Mouse (Mus musculus) cerebellum, adult 2 months (tissue): ENCODE measurements at regions not wholly inside any gene's neighbourhood (a gene's known extent, or its start where the extent isn't known, plus 50 kb on each side); places are given as distances from the start of the nearest gene placed in this dataset.

Experiments
- CTCF ChIP-seq: fragments of 200-500 bp; IDR thresholded peaks from 2 replicates; pipeline ENCODE4 v1.5.1; 2011; ENCODE audit warnings: low read depth, mild to moderate bottlenecking, control low read depth, low read length, moderate library complexity, borderline replicate concordance; ENCODE audit not compliant: insufficient read depth
- POLR2A ChIP-seq: fragments of 200-500 bp; IDR thresholded peaks from 2 replicates; pipeline ENCODE4 v1.6.1; 2011; ENCODE audit warnings: low read length, control low read depth, borderline replicate concordance; ENCODE audit not compliant: insufficient read depth

- TF ChIP-seq CTCF (no peak), POLR2A (no peak)
Measured at GRCm38 (mm10) chr19:51059961-51060665, 381.7 kb upstream of the Sorcs1 start.
